Mouse (Mus musculus) brain, embryonic 14.5 days (tissue): ENCODE results near the gene Zfyve19.

ENCODE experiments used
- CTCF ChIP-seq: fragments of 200-500 bp; IDR thresholded peaks from 2 replicates; pipeline ENCODE4 v1.5.1; 2012; ENCODE audit warnings: inconsistent platforms, mild to moderate bottlenecking, moderate library complexity, borderline replicate concordance; ENCODE audit not compliant: insufficient read depth, insufficient read length; ENCODE audit errors: extremely low read depth
- POLR2A ChIP-seq: fragments of 200-500 bp; IDR thresholded peaks from 2 replicates; pipeline ENCODE4 v1.6.1; 2012; ENCODE audit warnings: mild to moderate bottlenecking, inconsistent platforms, borderline replicate concordance; ENCODE audit not compliant: poor library complexity, insufficient read depth, insufficient read length, severe bottlenecking; ENCODE audit errors: extremely low read depth

DNA sequence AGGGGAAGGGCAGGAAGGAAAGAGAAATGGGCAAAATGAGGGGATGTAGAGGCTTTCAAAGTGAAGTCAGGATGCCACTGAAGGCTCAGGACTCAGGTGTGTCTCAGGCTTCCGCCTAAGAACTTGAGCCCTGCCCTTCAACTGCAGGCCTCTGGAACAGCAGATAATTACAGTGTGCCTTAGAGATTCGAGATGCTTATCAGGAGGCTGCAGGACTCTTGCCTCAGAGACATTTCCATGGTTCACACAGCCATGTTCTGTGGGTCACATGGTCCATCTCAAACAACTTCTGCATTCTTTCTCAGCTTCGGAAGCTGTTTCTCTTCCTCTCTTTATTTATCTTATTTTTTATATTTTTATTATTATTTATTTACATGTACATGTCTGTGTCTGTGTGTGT lies 45.3 kb upstream of the Zfyve19 start:
- no peak for TF ChIP-seq CTCF
- TF ChIP-seq POLR2A: no peak
